Mouse (Mus musculus): ENCODE measurements around the gene Olfr9.
"Not testable (repeated sequence)": the region's sequence is repeated elsewhere in the genome, so short reads cannot be mapped to it uniquely, and the experiment has no call there.

Gene Olfr9

DNA sequence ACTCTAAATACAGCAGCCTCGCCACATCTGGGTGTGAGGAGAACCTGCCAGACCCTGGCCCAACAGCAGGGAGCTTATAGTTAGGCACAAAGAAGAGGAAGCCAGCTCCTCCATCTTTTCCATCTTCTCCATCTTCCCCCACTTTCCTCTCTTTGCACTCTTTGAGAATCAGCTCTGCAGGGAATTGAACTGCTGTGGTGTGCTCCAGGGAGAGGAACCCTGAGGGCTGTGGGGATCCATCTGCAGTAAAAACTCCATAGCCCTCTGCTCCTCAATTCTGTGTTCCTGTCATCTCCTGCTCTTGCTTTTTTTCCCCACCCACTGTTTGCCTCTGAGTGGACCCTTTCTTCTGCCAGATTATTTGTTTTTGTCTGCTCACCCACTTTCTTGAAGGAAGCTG, at the start of gene Olfr9:
Gene Olfr9, plus strand, starts transcription at position 301 of the 400 bp plus-strand sequence.
- DNase-seq (ENCODE audit: low spot score in 2 of 2) = not testable (repeated sequence)

GRCm38 (mm10) chr10:128940475-128941061, 48.7 kb upstream of the Olfr9 start:
- no peak for DNase-seq (ENCODE audit: low spot score in 2 of 2)

DNA sequence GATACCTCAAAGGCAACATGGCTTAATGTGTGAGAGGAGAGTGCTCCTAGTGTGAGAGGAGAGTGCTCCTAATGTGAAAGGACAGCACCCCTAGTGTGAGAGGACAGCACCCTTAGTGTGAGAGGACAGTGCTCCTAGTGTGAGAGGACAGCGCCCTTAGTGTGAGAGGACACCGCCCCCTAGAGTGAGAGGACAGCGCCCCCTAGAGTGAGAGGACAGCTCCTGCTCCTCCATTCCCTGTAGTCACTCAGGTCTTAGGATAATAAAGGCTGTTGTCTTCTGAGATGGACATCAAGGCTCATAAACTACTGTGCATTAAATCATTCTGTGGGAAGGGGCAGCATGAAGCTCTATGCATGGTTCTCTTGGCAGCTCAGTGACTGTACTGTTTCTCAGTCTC, 43.6 kb upstream of the Olfr9 start:
- peak in 1 of 2 experiments; percentile 50 for DNase-seq (ENCODE audit: low spot score in 2 of 2)

DNA sequence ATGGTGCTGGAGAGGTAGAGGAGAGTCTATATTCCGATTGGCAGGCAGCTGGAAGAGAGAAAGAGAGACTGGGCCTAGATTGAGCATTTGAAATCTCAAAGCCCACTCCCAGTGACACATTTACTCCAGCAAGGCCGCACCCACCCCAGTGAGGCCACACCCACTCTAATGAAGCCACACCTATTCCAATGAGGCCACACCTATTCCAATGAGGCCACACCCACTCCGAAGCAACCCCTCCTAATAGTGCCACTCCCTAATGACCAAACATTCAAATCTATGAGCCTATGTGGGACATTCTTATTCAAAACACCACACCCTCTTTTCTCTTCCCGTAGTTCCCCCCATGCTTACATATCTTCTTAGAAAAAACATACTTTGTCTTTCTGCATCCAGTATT, 41.7 kb upstream of the Olfr9 start:
- no peak for DNase-seq (ENCODE audit: low spot score in 2 of 2)

DNA sequence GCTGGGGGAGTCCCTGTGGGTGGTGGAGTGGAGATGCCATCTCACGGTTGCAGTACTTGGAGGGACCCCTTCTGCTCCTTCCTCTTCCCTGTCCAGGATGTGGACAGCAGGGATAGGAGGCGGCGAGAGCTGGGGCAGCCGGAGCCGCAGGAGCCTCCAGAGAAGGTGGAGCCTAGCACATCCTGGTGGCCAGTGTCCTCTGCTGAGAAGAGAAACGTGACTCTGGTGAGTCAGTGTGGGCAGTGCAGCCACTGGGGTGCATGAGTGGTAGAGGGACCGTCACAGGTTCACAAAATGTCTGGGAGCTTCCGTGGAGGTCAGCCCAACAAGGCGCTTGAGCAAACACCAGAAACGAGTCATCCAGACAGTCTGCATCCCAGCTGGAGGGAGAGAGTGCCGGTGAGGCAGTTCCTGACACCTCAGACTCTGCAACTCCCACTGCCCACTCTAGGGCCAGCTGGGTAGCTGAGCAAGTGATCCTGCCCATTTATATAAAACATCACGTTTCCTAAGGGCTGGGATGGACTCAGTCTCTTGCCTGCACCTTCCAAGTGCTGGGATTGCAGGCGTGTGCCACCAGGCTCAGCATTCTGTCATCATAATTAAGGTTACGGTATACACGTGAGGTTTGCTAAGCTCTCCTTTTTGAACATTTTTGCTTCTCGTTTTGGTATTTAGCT, 38.9 kb upstream of the Olfr9 start:
- no peak for DNase-seq (ENCODE audit: low spot score in 2 of 2)

- DNase-seq (ENCODE audit: low spot score in 2 of 2) = no peak
Measured at GRCm38 (mm10) chr10:128958340-128958739, 30.9 kb upstream of the Olfr9 start.

DNA sequence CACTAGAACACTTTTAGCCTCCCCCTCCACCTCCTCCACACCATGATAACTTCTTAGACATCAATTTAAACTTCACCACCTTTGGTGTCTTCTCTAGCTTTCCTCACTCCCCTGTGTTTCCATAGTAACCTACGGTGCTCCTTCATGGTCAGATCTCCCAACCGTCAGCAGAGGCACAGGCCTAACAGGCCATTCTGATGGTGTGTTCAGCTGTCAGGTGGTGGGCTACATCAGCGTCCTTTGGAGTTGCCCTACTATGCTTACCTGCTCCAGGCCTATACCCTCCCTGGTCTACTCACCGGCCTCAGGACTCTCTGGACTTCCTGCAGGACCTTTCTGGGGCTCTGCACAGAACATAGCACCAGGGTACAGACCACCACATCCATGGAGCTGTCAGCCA, 29.1 kb upstream of the Olfr9 start:
- no peak for DNase-seq (ENCODE audit: low spot score in 2 of 2)

- no peak for DNase-seq (ENCODE audit: low spot score in 2 of 2)
Measured at GRCm38 (mm10) chr10:128960590-128961584, 28.3 kb upstream of the Olfr9 start, which contains the start of gene Mettl7b. Mettl7b (minus strand) TSS chr10:128960988.

DNA sequence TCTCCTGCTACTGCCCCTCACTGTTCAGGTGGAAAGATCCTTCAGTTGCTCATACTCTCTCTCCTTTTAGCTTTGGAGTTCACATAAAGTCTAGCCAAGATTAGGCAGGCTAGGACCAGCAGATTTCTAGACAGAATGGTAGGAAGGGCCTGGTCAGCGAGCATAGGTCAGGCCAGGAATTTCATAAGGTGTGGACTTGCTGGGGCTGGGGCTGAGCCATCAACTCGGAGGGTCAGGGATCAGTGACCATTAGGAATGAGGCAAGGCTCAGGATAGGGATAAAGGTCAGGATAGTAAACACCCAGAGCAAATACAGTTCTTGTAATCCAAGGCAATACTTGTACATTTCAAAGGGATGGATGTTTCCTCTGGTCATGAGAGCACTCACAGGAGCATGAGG, 24.3 kb upstream of the Olfr9 start:
- DNase-seq (ENCODE audit: low spot score in 2 of 2) = no peak

DNA sequence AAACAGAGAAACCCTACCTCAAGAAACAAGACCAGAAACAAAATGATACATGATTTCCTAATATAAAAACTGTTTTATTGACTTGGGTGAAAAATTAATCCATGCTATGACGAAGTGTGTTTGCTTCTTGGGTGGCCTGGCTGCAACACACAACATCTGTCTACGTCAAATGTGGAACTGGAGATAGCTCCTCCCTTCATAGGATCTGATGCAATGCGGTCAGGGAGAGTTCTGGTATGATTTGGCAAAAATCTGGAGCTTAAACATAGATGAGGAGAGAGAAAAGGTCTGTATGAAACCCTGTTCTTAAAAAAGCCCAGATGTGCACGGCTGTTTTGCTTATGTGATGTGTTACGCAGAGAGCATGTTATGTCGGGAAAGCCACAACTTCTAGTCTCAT, 23.4 kb upstream of the Olfr9 start:
- no peak for DNase-seq (ENCODE audit: low spot score in 2 of 2)

DNA sequence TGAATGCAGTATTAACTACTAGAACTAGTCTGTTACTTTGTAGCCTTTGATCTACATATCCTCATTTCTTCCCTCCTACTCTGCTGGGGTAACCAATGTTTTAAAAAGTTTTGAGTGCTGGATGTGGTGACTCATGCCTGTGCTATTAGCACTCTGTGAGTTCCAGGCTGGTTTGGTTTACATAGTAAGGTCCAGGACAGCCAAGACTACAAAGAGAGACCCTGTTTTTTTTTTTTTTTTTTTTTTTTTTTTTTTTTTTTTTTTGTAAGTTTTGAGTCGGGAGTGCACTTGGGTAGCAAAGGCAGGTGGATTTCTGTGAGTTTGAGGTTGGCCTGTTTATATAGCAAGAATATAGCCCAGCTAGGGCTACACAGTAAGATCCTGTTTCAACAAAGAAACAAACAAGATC, 20.9 kb upstream of the Olfr9 start:
- no peak for DNase-seq (ENCODE audit: low spot score in 2 of 2)

DNA sequence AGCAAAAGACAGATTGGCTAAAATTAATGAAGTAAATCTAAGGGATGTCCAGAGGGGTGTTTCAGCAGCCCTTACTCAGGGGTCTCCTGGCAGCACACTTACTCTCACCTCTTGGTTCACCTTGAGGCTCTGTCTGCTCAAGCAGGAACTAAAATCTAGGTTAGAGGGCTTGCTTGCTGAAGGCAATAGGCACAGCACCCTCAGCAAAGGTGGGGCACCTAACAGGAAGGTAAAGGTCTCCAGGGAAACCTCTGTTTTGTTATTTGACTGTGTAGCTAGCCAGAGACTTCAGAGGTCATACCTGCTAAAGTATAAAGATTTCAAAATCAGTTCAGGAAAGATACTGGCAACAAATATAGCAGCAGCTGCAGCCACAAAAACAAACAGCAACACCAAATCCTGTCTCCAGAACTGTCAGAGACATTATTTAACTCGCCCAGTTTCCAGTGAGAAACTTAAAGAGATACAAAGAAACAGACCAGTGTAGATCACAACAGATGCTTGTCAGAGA, 18.4 kb upstream of the Olfr9 start:
- no peak for DNase-seq (ENCODE audit: low spot score in 2 of 2)

DNA sequence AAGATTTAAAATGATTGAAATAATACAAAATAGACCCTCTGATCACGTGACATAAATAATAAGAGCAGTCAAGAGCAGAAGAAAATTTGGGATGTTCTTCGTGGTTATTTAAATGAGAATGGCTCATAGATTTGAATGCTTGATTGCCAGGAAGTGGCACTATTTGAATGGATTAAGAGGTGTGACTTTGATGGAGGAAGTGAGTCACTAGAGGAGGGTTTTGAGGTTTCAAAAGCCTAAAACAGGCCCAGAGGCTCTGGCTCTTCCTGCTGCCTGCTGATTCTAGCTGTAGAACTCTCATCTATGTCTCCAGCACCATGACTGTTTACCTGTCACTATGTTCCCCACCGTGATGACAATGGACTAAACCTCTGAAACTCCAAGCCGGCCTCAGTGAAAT, 16.4 kb upstream of the Olfr9 start:
- no peak for DNase-seq (ENCODE audit: low spot score in 2 of 2)

GRCm38 (mm10) chr10:128976395-128976794, 12.8 kb upstream of the Olfr9 start:
- no peak for DNase-seq (ENCODE audit: low spot score in 2 of 2)

- peak in 1 of 2 experiments; percentile 58 for DNase-seq (ENCODE audit: low spot score in 2 of 2)
Measured at GRCm38 (mm10) chr10:128977522-128978114, 11.6 kb upstream of the Olfr9 start.

DNA sequence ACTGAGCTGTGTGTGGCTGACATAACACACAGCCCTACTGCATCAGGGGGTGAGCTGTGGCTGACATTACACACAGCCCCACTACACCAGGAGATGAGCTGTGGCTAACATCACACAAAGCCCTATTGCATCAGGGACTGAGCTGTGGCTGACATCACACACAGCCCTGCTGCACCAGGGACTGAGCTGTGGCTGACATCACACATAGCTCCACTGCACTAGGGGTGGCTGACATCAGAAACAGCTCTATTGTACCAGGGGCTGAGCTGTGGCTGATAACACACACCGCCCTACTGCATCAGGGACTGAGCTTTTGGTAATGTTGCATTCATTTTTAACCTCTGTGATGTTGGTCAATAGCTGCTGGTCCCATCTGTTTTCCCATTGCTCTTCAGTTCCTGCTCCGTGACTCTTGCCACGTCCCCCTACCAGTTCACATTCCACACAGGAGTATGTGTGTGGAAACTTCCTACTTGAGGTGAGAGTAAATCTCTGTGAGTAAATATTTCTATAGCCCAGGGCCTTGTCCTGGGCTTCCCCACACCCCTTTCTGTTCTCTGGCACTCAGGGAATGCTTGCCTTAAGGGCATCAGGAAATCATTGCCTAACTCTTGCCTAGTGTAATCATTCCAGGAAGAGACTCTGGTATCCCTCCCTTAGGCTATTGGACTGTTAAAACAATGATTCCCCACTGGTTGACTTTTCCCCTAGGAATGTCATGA, 8.4 kb upstream of the Olfr9 start:
- DNase-seq (ENCODE audit: low spot score in 2 of 2) = no peak

GRCm38 (mm10) chr10:128990129-128990850, 1.1 kb downstream of the Olfr9 start:
- DNase-seq (ENCODE audit: low spot score in 2 of 2) = not testable (repeated sequence)

DNA sequence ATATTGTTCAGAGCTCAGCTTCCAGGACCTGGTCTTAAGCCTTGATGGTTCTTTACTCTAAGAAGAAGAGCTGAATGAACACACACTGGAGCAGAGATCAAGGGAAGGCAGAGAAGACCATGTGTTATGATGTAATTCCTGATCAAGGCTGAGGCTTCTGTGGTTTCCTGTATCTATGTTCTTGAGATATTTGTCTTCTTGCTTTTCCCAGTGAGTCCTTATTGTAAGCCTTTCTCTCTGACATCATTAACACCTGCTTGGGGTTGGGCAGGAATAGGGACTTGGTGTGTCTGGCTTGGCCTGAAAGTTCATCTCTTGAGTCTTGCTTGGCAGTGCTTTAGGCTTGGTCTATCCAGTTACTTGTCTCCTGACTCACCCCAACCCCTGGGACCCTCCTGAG, 1.8 kb downstream of the Olfr9 start:
- no peak for DNase-seq (ENCODE audit: low spot score in 2 of 2)

GRCm38 (mm10) chr10:128995796-128996195, 6.6 kb downstream of the Olfr9 start:
- DNase-seq (ENCODE audit: low spot score in 2 of 2) = no peak

GRCm38 (mm10) chr10:128996523-128997040, 7.4 kb downstream of the Olfr9 start:
- no peak for DNase-seq (ENCODE audit: low spot score in 2 of 2)

Measured in cerebellum, postnatal 4 days (tissue).